Mouse (Mus musculus) right cerebral cortex, postnatal 14 days (tissue): ENCODE results near the gene Ppard.

Experiments
- DNase-seq: peaks from one replicate; pipeline ENCODE4 v3.0.0; 2022

Ppard gene

GRCm38 (mm10) chr17:28345271-28345721 lies 112.8 kb downstream of the Ppard start:
- no peak for DNase-seq

- no peak for DNase-seq
Measured at GRCm38 (mm10) chr17:28345882-28346281, 113.4 kb downstream of the Ppard start.

GRCm38 (mm10) chr17:28347327-28347726 lies 114.8 kb downstream of the Ppard start:
- no peak for DNase-seq

GRCm38 (mm10) chr17:28348211-28348610 lies 115.7 kb downstream of the Ppard start:
- no peak for DNase-seq

- DNase-seq: no peak
Measured at GRCm38 (mm10) chr17:28349264-28349880, 116.9 kb downstream of the Ppard start.

GRCm38 (mm10) chr17:28349901-28350465 lies 117.5 kb downstream of the Ppard start:
- no peak for DNase-seq

GRCm38 (mm10) chr17:28350466-28351352 lies 118.2 kb downstream of the Ppard start, which contains the start of gene Tead3:
TSS of gene Tead3 (minus strand) at chr17:28350817.
- DNase-seq: peak; percentile 55
